Mouse (Mus musculus): Measurements from ENCODE around the gene Lsg1. TPM values are rescaled to one million over a fixed set of nuclear protein-coding genes. Genes with fewer than 3 reads are reported as not detected.

Lsg1 gene
- total RNA-seq, 2 experiments from 2014 or later, result 51.5 to 52.0 TPM

DNA sequence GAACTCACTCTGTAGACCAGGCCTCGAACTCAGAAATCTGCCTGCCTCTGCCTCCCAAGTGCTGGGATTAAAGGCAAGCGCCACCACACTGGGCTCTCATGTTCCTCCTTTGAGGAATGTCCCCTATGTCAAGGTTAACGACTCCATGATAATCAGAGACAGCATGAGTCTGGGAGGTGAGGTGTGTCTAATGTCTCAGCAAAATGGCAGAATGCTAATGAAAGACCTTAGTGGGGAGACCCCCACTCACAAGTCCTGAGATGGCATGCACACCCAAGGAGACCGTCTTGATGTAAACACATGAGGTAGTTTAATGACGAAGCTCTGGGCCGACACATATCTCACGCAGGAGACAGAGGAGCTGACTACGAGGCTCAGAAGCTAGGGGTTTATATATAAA is 33.3 kb downstream of the Lsg1 start:
- DNase-seq (ENCODE audit: low spot score in 2 of 2), result no peak

DNA sequence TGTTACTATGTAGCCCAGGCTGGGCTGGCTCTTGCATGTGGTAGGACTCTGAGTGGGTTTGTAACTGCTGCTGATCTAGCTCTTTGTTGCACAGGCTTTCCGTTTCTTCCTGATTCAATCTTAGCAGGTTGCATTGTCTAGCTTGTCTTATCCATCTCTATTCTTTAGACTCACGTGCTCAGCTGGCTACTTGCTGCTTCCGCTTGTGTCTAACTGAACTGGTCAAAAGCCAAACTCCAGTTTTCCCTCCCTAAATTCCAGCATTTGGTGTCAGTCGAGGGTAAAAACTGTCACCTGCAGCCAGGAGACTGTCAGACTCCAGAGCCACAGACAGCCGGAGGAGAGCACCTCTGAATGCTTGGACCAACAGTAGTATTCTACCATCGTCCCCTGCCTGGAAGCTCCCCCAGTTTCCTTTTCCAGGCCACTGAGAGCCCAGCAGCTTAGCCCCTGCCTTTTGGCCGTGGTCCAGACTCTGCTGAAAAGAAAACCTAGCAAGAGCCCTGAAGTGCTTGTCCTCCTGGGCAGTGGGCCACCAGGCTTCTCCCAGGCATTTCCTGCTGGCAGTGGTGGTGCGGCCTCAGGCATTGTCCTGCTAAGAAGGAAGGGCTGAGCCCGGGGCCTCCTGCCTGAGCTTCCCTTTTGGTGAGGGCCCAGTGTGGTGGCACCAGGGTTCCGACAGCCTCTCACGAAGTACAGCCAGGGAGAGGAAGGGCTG is 34.6 kb downstream of the Lsg1 start:
- DNase-seq (ENCODE audit: low spot score in 2 of 2), result peak in 1 of 2 experiments; percentile 46

DNA sequence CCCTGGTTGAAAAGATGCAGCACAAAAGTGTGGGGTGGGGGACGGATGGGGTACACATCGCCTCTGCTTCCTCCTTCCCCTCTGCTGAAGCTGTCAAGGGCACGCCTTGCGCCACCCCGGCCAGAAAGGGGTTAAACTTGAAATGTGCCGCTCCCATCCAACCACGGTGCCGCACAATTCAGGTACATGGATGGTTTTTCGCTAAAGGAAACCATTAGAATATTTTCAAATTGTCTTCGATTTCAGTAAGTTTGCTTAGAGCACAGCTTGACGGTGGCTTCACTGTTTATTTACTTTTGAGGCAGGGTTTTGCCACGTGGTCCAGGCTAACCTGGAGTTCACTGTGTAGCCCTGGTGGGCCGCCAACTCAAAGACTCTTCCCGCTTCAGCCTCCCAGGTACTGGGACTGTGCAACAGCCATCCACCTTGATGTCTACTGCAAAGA is 36.6 kb downstream of the Lsg1 start, which contains the start of gene Tmem44:
Gene Tmem44 (minus strand): TSS at position 95 of the 445 bp plus-strand sequence.
- DNase-seq (ENCODE audit: low spot score in 2 of 2), result no peak

DNA sequence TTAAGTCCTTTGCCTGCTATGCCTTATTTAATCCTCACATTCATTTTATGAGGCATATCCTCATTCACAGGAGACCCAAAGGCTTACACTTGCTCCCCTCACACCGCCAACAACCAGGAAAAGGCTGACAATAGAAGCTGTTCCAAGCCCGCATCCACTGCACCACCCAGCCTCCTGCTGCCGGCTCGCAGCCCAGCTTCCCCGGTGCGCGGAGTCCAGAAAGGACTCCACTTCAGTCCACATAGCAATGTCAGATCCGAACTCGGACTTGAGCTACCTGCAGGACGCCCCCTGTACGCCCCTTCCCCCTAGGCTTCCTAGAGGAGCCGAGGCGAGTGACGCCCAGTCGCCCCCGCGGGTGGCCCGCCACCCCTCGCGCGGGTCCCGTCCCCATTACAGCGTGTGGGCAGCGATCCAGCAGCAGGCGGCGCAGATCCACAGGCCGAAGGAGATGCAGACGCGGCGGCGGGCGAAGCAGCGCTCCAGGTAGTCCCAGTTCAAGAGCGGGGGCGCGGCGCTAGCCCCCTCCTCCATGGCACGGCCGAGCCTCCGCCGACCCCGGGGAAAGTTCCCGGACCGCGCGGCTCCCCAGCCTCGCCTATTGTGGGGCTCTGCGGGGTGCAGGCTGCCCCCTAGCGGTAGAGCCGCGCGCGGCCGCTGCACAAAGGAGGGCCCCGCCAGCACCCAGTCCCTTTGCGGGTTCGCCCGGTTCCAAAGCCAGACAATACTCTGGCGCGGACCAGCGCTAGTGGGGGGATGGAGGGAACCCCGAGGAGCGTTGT is 37.2 kb downstream of the Lsg1 start:
- peak; percentile 36 to 70 for DNase-seq (ENCODE audit: low spot score in 2 of 2)

DNA sequence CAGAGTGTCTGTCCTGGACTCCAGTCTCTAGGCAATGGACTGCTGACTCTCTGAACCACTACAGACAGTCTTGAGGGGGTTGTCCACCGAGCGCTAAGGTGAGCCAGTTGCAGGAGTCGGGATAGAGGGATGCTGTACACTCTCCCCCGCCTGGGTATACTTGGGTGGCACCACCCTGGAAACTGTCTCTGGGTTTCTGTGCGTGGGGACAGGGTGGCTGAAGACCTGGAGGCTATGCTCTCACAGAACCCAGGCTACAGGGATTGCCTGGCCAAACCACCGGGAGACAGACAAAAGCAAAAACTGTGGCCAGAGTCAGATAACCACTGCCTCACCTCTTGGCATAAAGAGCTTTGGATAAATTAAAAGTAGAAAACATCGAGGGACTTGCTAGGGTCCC is 37.9 kb downstream of the Lsg1 start:
- DNase-seq (ENCODE audit: low spot score in 2 of 2), result no peak

DNA sequence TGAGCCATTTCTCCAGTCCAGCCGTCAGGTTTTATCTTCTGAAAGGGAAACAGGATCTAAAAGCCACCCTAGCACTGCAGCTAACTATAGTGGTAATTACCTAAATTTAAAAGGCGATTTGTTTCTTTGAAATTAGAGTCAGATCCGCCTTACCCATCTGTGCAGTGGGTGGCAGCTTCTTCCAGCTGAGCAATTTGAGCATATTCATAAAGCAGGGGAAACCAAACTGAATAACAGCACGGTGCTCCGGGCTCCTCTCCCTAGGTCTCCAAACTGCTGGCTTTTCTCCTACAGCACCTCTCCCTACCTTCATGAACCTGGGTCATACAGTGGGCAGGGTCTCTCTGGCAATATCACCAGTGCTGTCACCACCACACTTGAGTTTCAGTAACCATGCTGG is 39.1 kb downstream of the Lsg1 start:
- DNase-seq (ENCODE audit: low spot score in 2 of 2), result no peak

DNA sequence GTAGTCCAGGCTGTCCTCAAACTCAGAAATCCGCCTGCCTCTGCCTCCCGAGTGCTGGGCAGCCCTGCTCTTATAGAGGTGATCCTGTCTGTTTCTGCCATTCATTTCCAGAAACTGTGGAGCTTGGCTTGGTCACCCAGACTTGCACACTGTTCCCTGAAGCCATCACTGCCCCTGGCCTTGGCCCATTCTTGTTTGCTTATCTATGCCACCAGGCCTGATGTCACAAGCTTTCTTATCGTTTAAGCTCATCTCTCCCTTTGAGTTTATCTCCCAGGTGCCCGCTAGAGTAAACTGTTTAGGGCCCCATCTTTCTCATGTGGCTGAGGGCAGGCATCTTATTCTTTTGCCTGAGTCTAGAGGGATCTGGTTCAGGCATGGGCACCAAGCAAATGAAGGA is 42.7 kb downstream of the Lsg1 start:
- DNase-seq (ENCODE audit: low spot score in 2 of 2), result no peak

DNA sequence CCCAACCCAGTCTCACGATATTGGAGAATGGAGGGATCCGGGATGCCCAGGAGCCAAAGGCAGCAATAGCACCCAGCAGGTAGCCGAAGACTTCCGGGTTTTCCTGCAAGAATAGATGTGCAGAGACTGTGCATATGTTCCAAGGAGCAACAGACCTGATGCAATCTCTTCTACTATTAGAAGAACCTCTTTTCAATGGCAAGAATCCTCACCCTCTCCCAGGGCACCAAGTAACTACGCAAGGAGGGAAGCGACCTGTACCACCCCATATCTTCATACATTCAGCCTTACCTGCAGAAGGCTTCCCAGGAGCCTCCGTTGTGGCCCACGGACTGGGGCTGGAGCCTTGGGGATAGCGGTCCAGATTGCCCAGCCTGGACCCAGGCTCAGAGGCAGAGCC is 44.0 kb downstream of the Lsg1 start:
- DNase-seq (ENCODE audit: low spot score in 2 of 2), result no peak

DNA sequence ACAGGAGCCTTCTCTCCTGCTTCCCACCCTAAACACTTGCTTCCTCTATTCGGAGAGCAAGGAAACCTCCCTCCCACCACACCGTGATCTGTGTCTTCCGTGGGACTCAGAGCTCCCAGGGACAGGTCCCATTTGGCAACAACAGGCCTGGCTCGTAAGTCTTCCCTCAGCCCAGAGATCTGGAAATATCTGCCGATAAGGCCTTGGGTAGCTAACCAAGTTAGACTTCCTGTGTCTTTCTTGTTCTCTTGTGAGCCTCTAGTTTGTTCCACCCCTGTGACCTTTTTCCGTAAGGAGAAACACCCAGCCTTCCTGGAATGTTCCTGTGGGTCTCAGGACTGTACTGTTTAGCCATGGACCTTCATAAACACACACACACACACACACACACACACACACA is 44.6 kb downstream of the Lsg1 start:
- no peak for DNase-seq (ENCODE audit: low spot score in 2 of 2)

DNA sequence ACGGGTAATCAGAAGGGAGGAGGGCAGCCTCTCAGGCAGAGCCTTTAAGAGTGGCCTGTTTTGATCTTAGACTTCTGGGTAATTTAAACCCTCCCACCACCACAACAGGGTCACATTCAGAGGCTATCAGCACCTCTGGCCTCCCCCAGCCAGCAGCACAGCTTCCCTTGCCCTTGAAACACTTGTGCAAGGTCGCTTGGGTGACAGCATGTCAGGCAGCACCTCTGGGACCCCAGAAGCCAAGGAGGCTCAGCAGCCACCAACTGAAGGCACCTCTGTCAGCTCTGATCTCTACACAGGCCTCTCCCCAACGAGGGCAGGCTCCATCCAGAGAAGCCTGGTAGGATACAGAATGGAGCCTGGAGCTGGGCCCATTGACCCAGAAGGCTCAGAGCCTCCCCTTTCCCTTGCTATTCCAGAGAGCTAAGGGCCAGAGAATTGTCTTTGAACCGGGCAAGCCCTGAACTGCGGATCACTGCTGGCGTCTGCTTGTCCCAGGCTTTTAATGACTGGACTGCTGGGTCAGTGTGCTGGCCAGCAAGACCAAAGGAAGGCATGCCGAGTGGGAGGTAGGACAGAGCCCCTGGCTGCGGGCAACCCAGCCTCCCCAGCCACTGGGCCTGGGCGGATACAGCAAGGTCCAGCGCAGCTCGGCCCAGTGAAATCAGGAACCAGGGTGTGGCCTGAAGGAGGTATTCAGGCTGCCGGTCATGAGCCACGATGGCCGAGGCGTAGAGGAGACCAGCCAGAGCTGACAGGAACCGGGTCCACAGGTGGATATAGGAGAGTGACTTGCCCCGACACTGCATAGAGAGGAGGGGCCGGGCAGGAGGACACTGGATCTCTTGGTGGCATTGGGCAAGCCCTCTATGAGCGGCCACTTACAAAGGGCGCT is 47.0 kb downstream of the Lsg1 start:
- DNase-seq (ENCODE audit: low spot score in 2 of 2), result no peak

DNA sequence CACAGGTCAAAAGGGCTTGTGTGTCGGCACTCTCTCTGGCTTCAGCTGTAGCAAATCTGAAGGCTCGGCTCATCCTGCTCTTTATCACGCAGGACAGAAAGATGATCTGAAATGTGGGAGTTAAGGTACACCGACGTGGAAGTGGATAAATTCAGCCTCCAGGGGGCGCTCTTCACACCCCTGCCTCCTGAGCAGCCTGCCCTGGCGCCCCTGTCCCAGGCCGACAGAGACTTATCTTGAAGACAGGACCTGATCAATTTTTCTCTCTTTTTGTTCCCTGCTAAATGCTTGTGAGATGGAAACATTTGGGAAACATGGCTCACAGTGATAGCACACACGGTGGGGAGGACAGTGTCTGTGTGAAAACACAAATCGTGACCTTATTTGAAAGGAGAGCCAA is 48.0 kb downstream of the Lsg1 start:
- no peak for DNase-seq (ENCODE audit: low spot score in 2 of 2)

DNA sequence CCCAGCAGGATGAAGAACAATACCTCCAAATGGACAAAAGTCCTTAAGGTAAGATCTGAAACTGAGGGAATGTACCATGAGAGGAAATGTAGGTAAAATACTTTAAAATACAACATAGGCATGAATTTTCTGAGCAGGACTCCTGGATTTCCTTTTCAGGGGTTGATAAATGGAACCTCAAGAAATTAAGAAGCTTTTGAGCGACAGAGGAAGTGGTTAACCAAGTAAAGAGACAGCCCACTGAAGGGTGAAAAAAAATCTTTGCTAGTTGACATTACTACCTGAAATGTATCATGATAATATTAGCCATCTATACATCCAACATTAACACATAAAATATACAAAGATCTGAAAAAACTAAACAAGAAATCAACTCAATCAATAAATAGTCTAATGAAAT is 52.3 kb downstream of the Lsg1 start:
- no peak for DNase-seq (ENCODE audit: low spot score in 2 of 2)

DNA sequence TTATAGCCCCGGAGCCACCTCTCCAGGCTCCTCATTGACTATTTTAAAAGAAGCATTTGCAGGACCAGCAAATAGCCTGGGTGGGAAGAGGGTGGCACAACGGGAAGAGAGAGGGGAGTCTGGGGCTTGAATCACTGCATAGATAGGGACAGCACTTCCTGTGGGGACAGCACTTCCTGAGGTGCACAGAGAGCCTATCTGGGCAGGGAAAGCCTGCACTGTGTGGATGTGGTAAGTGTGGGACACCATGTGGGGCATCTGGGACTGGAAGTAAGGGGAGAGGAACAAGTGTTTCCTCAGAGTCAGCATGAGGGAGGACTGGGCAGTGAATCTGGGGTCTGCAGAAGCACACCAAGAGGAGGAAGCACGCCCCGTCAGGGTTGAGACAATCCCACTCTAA is 53.8 kb downstream of the Lsg1 start:
- DNase-seq (ENCODE audit: low spot score in 2 of 2), result no peak

DNA sequence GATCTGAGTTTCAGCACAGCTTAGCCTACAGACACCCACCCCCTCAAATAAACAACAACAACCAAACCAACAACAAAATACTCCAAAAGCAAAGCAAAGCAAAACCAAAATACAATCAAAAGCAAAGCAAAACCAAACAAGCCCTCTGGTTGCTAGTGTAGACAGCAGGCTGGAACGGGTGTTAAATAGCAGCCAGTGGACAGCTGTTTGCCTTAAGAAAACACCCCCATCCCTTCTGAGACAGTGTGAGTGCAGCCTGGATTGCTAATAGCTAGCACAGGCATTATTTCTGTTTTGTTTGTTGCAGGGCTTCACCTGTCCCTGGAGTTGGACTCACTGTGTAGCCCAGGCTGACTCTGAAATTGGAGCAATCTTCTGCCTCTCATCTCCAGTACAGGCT is 54.5 kb downstream of the Lsg1 start:
- no peak for DNase-seq (ENCODE audit: low spot score in 2 of 2)

DNA sequence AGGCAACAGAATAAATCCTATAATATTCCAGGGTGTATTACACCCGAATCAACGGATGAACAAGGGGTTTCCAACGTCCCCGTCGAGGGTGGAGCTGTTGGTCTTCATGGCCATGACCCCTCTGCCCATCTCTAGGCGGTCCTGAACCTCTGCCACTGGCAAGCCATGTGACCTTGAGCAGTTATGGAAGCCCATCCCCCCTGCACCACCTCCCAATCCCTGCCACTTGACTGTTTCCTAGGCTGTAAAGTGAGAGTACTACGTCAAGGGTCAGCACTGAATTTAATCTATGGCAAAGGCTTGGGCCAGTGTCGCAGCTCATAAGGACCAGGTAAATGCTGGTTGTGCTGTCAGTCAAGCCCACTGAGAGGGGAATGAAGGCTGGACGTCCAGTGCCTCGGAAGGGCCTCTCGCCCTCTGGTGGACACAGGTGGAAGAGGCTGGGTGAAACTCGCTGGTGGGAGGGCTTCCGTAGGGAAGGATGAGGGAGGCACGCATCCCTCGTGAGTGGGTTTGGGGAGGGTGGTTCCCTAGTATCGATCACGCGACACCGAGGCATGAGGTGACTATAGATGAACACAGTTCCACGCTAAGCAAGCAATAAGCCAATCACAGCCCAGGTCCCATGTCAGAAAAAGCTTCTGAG is 55.5 kb downstream of the Lsg1 start:
- no peak for DNase-seq (ENCODE audit: low spot score in 2 of 2)

DNA sequence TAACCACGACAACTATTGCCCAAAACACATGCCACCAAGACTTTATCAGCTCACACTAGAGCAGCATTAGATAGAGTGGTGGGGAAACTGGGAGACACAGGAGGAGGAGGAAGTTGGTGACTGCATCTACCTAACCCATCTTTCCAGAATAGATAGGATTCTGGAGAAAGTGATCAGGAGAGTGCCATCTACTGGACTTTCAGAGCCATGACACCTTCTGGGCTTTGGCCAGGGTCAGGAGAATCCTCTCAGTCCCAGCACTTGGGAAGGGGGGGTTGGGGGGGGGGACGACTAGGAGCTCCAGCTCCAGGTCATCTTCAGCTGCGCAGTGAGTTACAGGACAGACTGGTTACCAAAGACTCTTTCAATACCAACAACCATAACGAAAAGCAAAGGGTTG is 56.6 kb downstream of the Lsg1 start:
- DNase-seq (ENCODE audit: low spot score in 2 of 2), result no peak

DNA sequence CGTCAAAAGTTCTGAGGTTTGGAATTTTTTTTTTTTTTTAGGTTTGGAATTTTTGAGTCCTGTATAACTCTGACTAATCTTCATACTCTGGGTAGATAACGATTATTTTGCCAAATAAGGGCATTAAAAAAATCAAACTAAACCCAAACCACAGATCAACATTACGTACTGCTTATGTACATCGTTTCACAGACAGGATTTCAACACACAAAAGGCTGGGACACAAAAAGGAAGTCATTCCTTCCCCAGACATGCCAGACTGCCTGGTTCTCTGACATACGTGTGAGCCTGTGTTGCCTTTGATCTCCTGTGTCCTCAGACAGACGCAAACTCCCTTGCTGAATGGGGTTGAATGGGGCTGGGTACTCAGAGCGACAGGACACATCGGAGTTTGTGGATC is 59.0 kb downstream of the Lsg1 start:
- DNase-seq (ENCODE audit: low spot score in 2 of 2), result no peak

DNA sequence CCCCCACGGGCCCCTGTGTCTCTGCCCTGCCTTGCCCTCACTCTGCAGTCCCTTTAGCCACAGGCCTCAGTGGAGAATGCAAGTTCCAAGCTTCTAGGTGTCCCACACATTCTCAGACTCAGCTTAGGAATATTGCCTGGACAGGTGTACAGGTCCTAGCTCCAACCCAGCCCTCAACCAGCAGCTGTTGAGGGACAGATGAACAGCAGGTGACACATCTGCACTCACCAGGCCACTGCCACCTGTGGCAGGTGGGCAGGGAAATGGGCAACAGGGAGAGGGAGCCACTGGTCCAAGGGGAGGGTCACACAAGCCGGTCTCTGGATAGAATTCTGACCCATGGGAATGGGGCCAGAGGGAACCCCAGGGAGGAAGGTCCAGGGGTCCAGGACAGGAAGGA is 59.5 kb downstream of the Lsg1 start:
- no peak for DNase-seq (ENCODE audit: low spot score in 2 of 2)

DNA sequence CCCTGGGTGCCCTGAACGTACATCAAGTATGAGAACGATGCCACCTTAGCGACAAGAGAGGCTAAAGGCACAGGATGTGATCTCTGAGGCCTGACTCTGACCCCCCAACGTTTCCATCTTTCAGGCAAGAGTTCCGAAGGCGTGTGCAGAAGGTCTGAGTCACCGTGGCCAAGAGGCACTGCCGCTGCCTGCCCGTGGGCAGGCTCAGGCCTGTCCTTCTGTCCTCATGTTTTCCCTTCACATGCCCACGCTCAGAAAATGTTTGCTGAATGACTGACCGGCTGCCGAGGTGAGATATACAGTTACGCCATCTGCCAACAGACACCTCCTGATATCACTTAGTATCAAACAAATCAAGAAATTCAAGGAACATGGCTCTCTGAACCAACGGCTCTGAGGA is 61.6 kb downstream of the Lsg1 start:
- no peak for DNase-seq (ENCODE audit: low spot score in 2 of 2)

DNA sequence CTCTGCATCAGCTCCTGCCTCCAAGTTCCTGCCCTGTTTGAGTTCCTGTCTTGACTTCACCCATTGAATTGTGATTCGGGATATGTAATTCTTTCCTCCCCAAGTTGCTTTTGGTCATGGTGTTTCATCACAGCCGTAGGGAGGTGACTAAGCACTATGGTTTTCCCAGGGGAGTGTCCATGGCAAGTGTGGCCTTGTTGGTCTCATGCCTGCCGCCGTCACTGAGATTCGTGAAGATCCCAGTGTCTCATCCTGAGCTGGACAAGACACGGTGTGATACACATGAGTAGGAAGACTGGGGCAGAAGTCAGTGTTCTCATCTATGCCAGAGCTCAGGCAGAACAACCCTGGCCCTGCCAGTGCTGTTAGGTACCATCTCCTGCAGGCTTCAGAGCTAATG is 62.9 kb downstream of the Lsg1 start:
- no peak for DNase-seq (ENCODE audit: low spot score in 2 of 2)

DNA sequence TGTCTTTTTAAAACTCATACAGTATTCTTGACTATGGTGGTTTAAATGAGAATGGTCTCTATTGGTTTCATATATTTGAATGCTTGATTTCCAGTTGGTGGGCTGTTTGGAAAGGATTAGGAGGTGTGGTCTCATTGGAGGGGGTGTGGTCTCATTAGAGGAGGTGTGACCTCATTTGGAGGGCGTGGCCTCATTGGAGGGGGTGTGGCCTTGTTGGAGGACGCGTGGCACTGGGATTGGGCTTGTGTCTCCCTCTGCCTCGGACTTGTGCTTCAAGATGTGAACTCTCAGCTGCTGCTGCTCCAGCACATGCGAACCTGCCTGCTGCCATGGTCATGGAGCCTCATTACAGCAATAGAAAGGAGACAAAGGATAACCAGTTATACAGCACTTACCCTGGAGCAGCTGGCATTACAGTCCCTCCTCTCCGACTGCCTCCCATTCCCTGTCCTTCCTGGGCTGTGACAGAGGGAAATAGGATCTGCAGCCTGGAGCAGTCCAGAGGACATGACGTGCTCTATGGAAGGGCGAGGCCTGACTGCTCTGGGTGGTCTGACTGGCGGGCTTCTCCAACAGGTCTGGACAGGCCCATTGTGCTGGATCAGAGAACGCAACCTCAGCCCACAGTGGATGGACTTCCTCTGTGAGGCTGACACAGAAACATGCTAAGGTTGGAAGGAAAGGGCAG is 65.0 kb downstream of the Lsg1 start:
- DNase-seq (ENCODE audit: low spot score in 2 of 2), result no peak
